Mouse (Mus musculus) ovary, postnatal 14 days (tissue): ENCODE data around the gene Vmn1r45.
"Not testable (repeated sequence)": the region's sequence is repeated elsewhere in the genome, so short reads cannot be mapped to it uniquely, and the experiment has no call there.

Source experiments
- DNase-seq: peaks from one replicate; pipeline ENCODE4 v3.0.0; 2022; ENCODE audit warnings: low spot score

Gene Vmn1r45

DNA sequence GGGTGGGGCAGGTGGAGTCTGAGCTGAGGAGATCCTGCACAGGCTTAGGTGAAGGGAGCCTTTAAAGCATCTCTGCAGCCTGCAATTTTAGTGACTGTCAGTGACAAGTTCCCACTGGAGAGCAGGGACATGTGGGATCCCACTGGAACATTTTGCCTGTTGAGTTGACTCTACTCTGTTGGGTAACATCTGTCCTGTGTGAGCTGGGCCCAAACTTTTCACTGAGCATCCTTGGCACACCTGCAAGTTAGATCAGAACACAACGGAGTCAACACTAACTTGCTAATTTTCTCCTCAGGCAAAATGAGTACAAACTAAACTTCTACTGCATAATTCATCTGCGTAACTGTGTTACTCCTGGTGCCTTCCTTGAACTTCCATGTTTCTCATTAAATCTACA is at the start of gene Vmn1r45:
Gene Vmn1r45, minus strand, starts transcription at position 101 of the 400 bp plus-strand sequence.
- not testable (repeated sequence) for DNase-seq

DNA sequence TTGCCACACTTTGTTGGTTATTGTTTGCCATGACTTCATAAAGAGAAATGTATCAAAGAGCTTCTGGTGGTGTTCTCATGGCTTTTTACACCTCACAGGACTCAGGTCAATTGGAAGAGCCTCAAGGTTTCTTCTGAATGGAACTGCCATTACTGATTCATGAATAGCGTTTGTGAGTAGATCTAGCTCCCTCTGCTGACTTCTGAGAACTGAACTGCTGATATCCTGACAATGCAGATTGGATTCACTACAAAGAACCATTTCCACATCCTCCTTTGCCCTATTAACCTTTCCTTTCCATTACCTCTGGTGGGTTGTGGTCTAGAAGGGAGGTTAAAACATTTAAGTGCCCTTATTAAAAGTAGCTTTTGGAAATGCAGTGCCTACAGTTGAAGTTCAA is 45.6 kb upstream of the Vmn1r45 start:
- DNase-seq, result no peak

DNA sequence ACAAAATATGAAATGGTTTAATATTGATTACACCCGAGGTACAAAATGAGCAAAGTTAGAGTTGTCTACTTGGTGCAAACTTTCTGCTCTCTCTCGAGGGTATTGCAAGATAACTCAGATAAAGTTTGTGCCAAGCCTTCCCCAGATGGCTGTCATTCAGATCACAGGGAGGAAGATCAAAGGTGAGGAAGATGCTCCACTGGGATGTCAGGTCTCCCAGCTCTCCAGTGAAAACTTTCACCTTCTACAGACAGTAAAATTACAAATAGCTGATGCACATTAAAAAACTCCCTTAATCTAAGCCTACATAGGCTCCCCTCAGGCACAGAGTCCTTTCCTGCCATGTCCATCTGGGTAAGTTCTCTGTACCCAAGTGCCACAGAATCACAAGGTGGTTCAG is 28.6 kb upstream of the Vmn1r45 start, which contains the start of gene Vmn1r46:
Gene Vmn1r46, plus strand, starts transcription at position 301 of the 400 bp plus-strand sequence.
- DNase-seq, result no peak

DNA sequence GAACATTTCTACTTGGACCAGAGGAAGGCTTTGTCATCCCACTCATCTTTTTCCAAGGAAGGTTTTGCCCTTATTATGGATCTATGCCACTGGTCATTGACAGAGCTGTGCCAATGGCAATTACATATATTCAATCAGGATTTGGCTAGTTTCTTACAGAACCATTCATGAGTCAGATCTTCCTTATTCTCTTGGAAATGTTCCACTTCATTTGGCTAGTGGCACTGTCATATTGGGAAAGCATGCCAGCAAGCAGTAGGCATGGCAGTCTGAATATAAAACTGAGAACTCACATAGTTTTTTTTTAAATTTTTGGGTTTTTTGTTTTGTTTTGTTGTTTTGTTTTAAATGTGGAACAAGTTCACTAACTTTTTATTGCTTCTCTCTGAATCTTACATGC is 25.9 kb upstream of the Vmn1r45 start:
- no peak for DNase-seq

DNA sequence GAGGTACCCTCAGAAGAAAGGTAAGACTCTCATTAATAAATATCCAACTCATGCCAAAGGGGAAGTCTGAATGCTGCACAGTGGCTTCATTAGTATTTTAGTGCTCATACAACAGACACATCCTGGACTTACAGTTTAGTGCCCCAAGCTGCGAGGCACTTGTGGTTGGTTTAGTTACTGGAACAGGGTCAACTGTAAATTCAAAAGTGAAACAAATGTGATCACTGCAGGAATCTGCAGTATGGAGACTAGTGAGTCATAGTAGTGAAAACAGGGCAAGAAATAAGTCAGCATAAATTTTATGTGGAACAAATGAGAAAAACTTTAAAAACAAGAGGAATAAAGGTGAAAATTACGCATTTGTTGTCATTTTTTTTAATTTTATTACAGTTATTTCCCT is 13.2 kb upstream of the Vmn1r45 start:
- no peak for DNase-seq

DNA sequence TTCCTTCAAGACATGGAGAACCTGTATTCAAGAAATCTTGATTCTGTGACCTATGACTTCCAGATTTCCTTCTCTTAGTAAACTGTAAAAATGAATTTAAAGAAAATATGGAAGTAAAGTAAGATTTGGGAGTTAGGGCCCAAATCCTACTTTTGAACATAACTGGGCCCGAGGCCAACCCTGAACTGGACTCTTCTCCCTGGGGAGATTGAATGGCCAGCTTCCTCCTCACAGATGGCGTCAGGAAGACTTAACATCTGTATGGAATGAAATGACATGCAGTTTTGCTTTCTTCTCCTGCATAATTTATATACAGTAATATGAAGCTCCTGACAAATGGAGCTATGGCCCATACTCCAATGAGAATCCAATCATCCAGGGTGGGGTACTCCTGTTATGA is 528 bp upstream of the Vmn1r45 start:
- DNase-seq, result no peak

DNA sequence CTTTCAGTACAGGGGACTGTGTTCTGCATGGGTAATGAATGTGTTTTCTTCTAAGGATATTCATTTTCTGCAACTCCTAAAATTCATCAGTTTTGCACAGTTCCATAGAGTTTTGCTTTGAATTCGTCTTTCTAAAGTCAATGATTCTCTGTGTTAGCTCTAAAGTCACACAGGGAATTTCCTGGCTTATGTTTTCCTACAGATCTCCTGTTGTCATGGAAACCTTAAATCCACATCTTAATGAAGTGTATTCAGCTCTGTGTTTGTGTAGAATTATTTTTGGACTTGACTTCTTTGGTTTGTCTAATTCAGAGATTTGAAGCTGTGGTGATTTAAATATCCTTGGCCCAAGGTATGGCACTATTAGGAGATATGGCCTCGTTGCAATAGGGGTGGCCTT is 56.6 kb downstream of the Vmn1r45 start:
- no peak for DNase-seq

DNA sequence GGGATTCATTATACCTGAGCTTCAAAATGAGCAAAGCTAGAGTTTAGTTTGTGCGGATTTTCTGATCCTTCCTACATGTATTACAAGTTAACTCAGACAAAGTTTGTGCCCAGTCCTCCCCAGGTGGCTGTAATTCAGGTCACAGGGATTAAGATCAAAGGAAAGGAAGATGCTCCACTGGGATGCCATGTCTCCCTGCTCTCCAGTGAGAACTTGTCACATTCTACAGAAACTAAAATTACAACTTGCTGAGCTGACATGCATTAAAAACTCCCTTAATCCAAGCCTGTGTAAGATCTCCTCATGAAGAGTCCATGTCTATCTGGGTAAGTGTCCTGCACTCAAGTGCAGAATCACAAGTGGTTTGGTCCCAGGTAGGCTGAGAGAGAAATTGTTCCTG is 57.0 kb downstream of the Vmn1r45 start, which contains the start of gene Vmn1r44:
Gene Vmn1r44, plus strand, starts transcription at position 301 of the 400 bp plus-strand sequence.
- DNase-seq, result no peak
